ENCODE assay signal across 11 mouse cellular contexts in the genomic region with DNA sequence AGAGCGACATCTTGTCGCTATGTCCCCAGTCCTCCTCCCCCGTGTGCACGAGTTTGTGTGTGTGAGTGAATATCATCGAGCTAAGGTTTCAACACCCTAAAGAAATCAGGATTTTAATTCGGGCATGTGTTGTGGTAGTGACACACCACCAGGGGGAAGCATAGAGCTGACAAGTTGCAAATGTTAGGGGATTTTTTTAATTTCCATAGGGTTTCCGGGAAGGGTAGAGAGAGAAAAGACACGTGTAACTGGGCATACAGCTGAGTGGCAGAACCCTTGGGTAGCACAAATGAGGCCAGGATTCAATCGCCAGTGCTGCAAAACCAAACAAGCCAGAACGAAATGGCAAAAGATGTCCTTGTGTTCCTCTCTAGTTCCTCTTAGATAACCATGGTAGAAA. TPM values are rescaled to one million over a fixed set of nuclear protein-coding genes. Genes with fewer than 3 reads are reported as not detected.
DNase-seq lines count a peak whose midpoint lies in the region; ATAC-seq and TF ChIP-seq lines count a peak whose summit lies in the region.
"Had no signal": no experiment of that assay in that cellular context is flagged by ENCODE, and none has a peak within 500 bp of the region (broad histone marks: within the 10 kb centered on the region; RNA-seq: fewer than 3 reads in every experiment).

No protein-coding gene starts in this region.

- DNase-seq in hindbrain, postnatal 0 days (ENCODE audit: low spot score) = peak; percentile 12
- no peak for DNase-seq in hindbrain, embryonic 14.5 days (ENCODE audit: low spot score)
- DNase-seq in midbrain, embryonic 11.5 days (ENCODE audit: low spot score, missing footprints) = peak; percentile 88
- DNase-seq in midbrain, embryonic 10.5 days (ENCODE audit: low spot score) = no peak
- DNase-seq in brain, adult 2 months (ENCODE audit: low read depth, low spot score) = peak; percentile 65
- DNase-seq in left cerebral cortex, postnatal 4 days = peak; percentile 2
- DNase-seq in kidney, postnatal 10 days = no peak
- DNase-seq: lung, adult 18-20 months had no signal

- H3K4me2 ChIP-seq in hindbrain, postnatal 0 days (ENCODE audit: low read depth, low read length) = no peak overlapping the region
- H3K4me2 ChIP-seq in hindbrain, embryonic 14.5 days (replicated peaks) = no peak overlapping the region
- H3K4me2 ChIP-seq in midbrain, embryonic 11.5 days = no peak overlapping the region
- H3K4me2 ChIP-seq: heart, embryonic 12.5 days; hindbrain, embryonic 12.5 days had no signal

- H3K36me3 ChIP-seq in hindbrain, postnatal 0 days (ENCODE audit: insufficient read depth, low read length) = no peaks in the 10 kb centered on the region
- H3K36me3 ChIP-seq in hindbrain, embryonic 14.5 days (replicated peaks; ENCODE audit: control insufficient read depth, insufficient read depth) = no peaks in the 10 kb centered on the region
- H3K36me3 ChIP-seq in midbrain, embryonic 11.5 days (ENCODE audit: control insufficient read depth, insufficient read depth, low read length) = no peaks in the 10 kb centered on the region
- no peaks in the 10 kb centered on the region for H3K36me3 ChIP-seq in midbrain, embryonic 10.5 days
- H3K36me3 ChIP-seq: heart, embryonic 12.5 days; hindbrain, embryonic 12.5 days had no signal

- peaks cover 4% of the 10 kb centered on the region; the same call in 1 of the 2 replicates for H3K4me1 ChIP-seq in hindbrain, postnatal 0 days (ENCODE audit: insufficient read depth, low read length)
- H3K4me1 ChIP-seq in hindbrain, embryonic 14.5 days (replicated peaks; ENCODE audit: control insufficient read depth, insufficient read depth, low read length) = peaks cover 10% of the 10 kb centered on the region
- H3K4me1 ChIP-seq in midbrain, embryonic 11.5 days (ENCODE audit: control insufficient read depth, insufficient read depth, low read length) = peaks cover 4% of the 10 kb centered on the region; the same call in 1 of the 2 replicates
- peaks cover 29% of the 10 kb centered on the region for H3K4me1 ChIP-seq in midbrain, embryonic 10.5 days

- WGBS in hindbrain, postnatal 0 days = 39% methylated on average over 10 of the region's 10 CpGs
- 47% methylated on average over 10 of the region's 10 CpGs for WGBS in hindbrain, embryonic 14.5 days
- 53% methylated on average over 10 of the region's 10 CpGs for WGBS in midbrain, embryonic 11.5 days
- 55% methylated on average over 10 of the region's 10 CpGs for WGBS in midbrain, embryonic 10.5 days

- H3K27me3 ChIP-seq in hindbrain, postnatal 0 days (ENCODE audit: insufficient read depth, low read length) = no peaks in the 10 kb centered on the region
- H3K27me3 ChIP-seq in hindbrain, embryonic 14.5 days (ENCODE audit: control insufficient read depth, insufficient read depth, low read length) = 0 out of 2 replicates have a peak, but pooled peaks cover 6% of the 10 kb centered on the region
- peaks cover 15% of the 10 kb centered on the region for H3K27me3 ChIP-seq in midbrain, embryonic 11.5 days (ENCODE audit: control insufficient read depth, insufficient read depth, low read length)
- peaks cover 52% of the 10 kb centered on the region for H3K27me3 ChIP-seq in midbrain, embryonic 10.5 days (ENCODE audit: low read depth, poor library complexity, severe bottlenecking)

- H3K27ac ChIP-seq in hindbrain, postnatal 0 days = no peak overlapping the region
- no peak overlapping the region for H3K27ac ChIP-seq in hindbrain, embryonic 14.5 days
- no peak overlapping the region for H3K27ac ChIP-seq in midbrain, embryonic 11.5 days (ENCODE audit: low read depth, low read length)
- H3K27ac ChIP-seq in midbrain, embryonic 10.5 days (replicated peaks) = no peak overlapping the region
- H3K27ac ChIP-seq: hindbrain, embryonic 12.5 days had no signal

- TF ChIP-seq CTCF in hindbrain, postnatal 0 days (IDR thresholded peaks at IDR 0.05; ENCODE audit: low read depth) = peak; percentile 56

- no peaks in the 10 kb centered on the region for H3K9me3 ChIP-seq in hindbrain, postnatal 0 days (ENCODE audit: low read length)
- H3K9me3 ChIP-seq in hindbrain, embryonic 14.5 days (ENCODE audit: control insufficient read depth, low read length) = no peaks in the 10 kb centered on the region
- no peaks in the 10 kb centered on the region for H3K9me3 ChIP-seq in midbrain, embryonic 11.5 days (ENCODE audit: control insufficient read depth, low read length)
- no peaks in the 10 kb centered on the region for H3K9me3 ChIP-seq in midbrain, embryonic 10.5 days (replicated peaks)
- H3K9me3 ChIP-seq: heart, embryonic 12.5 days; hindbrain, embryonic 12.5 days had no signal

- no peak for ATAC-seq in hindbrain, postnatal 0 days
- no peak for ATAC-seq in hindbrain, embryonic 14.5 days (ENCODE audit: low FRiP score)
- no peak for ATAC-seq in midbrain, embryonic 11.5 days (ENCODE audit: low FRiP score)
- ATAC-seq in inflammation-experienced regulatory T-cells, adult 6 months = no peak

- H3K9ac ChIP-seq in hindbrain, postnatal 0 days (replicated peaks; ENCODE audit: low read length) = no peak overlapping the region
- no peak overlapping the region for H3K9ac ChIP-seq in hindbrain, embryonic 14.5 days
- H3K9ac ChIP-seq in midbrain, embryonic 11.5 days (ENCODE audit: low read length) = no peak overlapping the region
- H3K9ac ChIP-seq: heart, embryonic 12.5 days; hindbrain, embryonic 12.5 days had no signal

- H3K4me3 ChIP-seq in hindbrain, postnatal 0 days (ENCODE audit: low read length) = no peak overlapping the region
- no peak overlapping the region for H3K4me3 ChIP-seq in hindbrain, embryonic 14.5 days (replicated peaks; ENCODE audit: low read length)
- H3K4me3 ChIP-seq in midbrain, embryonic 11.5 days (ENCODE audit: low read depth, low read length) = no peak overlapping the region
- H3K4me3 ChIP-seq in midbrain, embryonic 10.5 days = no peak overlapping the region
- H3K4me3 ChIP-seq: heart, embryonic 12.5 days; hindbrain, embryonic 12.5 days had no signal

- intact Hi-C loops in left cerebral cortex, postnatal 4 days (cut with DNase I) = no loop called here

RNA-seq across cellular contexts. Expression of a gene that starts 2.1 kb away (rescaled TPM):
- total RNA-seq in hindbrain, postnatal 0 days (2014; rRNA removed) = 0.07 and 0.68 TPM in 2 replicates
- 1.1 and 1.7 TPM in 2 replicates for polyA plus RNA-seq in hindbrain, postnatal 0 days (2015; fragmentation: Nextera tagmentation; extraction: Ambion mirVana)
- 1.7 and 1.8 TPM in 2 replicates for polyA plus RNA-seq in hindbrain, embryonic 14.5 days (2014; fragmentation: Nextera tagmentation; extraction: Ambion mirVana)
- polyA plus RNA-seq in midbrain, embryonic 11.5 days (2014; fragmentation: Nextera tagmentation; extraction: Ambion mirVana) = 0.86 and 1.2 TPM in 2 replicates
- polyA plus RNA-seq in midbrain, embryonic 10.5 days (2016; fragmentation: Nextera tagmentation; extraction: Ambion mirVana) = 0.87 and 1.0 TPM in 2 replicates
- total RNA-seq in left cerebral cortex, postnatal 4 days (2021) = under 1 TPM; 0.54 to 0.82 TPM
- 1 to 10 TPM; 2.8 to 6.7 (median 4.7) TPM for polyA plus RNA-seq in inflammation-experienced regulatory T-cells, adult 6 months (2017; shearing (Covaris generic))

RNA-seq across cellular contexts. Expression of a gene that starts 2.2 kb away (rescaled TPM):
- 7.1 and 15.3 TPM in 2 replicates for total RNA-seq in hindbrain, postnatal 0 days (2014; rRNA removed)
- polyA plus RNA-seq in hindbrain, postnatal 0 days (2015; fragmentation: Nextera tagmentation; extraction: Ambion mirVana) = 5.6 and 5.9 TPM in 2 replicates
- polyA plus RNA-seq in hindbrain, embryonic 14.5 days (2014; fragmentation: Nextera tagmentation; extraction: Ambion mirVana) = 2.2 and 2.9 TPM in 2 replicates
- 0.48 and 0.57 TPM in 2 replicates for polyA plus RNA-seq in midbrain, embryonic 11.5 days (2014; fragmentation: Nextera tagmentation; extraction: Ambion mirVana)
- 0.31 and 0.62 TPM in 2 replicates for polyA plus RNA-seq in midbrain, embryonic 10.5 days (2016; fragmentation: Nextera tagmentation; extraction: Ambion mirVana)
- total RNA-seq in left cerebral cortex, postnatal 4 days (2021) = 10 to 100 TPM; 10.8 to 10.9 TPM
- polyA plus RNA-seq in inflammation-experienced regulatory T-cells, adult 6 months (2017; shearing (Covaris generic)) = not detected

Comparison
In these comparisons a context has a peak if more than half of its experiments do, and no peak if none do; other contexts are left out.
1. DNase-seq: peak in hindbrain, postnatal 0 days (single experiment), midbrain, embryonic 11.5 days (single experiment), brain, adult 2 months (single experiment) and left cerebral cortex, postnatal 4 days (single experiment); none in hindbrain, embryonic 14.5 days (single experiment), midbrain, embryonic 10.5 days (single experiment) and kidney, postnatal 10 days (single experiment).